Mouse (Mus musculus): ENCODE data around the gene Ccdc69.

- TF ChIP-seq CTCF (IDR thresholded peaks at IDR 0.05; ENCODE audit: control insufficient read depth, insufficient read depth, insufficient replicate concordance, low read depth, low read length) (no peak), POLR2A (IDR thresholded peaks at IDR 0.05; ENCODE audit: control insufficient read depth, low read depth, low read length) (no peak)
Observed at GRCm38 (mm10) chr11:55028509-55028908, 49.4 kb downstream of the Ccdc69 start.

All from testis, adult 2 months (tissue).